Mouse (Mus musculus): ENCODE measurements at regions not wholly inside any gene's neighbourhood (a gene's known extent, or its start where the extent isn't known, plus 50 kb on each side); places are given as distances from the start of the nearest gene placed in this dataset.

- no peak overlapping the region for H3K27ac ChIP-seq (ENCODE audit: low read length)
- no peaks in the 10 kb centered on the region for H3K27me3 ChIP-seq (ENCODE audit: control insufficient read depth, insufficient read depth, low read depth, low read length)
- no peaks in the 10 kb centered on the region for H3K36me3 ChIP-seq (ENCODE audit: control insufficient read depth, insufficient read depth, low read length)
- 57% methylated on average over 4 of the region's 4 CpGs for WGBS
- H3K9ac ChIP-seq (ENCODE audit: low read length), result no peak overlapping the region
- no peak overlapping the region for H3K4me2 ChIP-seq (ENCODE audit: low read depth, low read length)
- no peak overlapping the region for H3K4me3 ChIP-seq (ENCODE audit: low read length)
- peak; percentile 67 for ATAC-seq (ENCODE audit: low read depth)
- no peaks in the 10 kb centered on the region for H3K9me3 ChIP-seq (ENCODE audit: control insufficient read depth, low read length)
- H3K4me1 ChIP-seq (replicated peaks; ENCODE audit: control insufficient read depth, insufficient read depth, low read length), result 0 out of 2 replicates have a peak, but pooled peaks cover 3% of the 10 kb centered on the region
Observed at GRCm38 (mm10) chr3:29890764-29891163, 657.0 kb downstream of the Mecom start.

GRCm38 (mm10) chr3:29890286-29890685, 657.5 kb downstream of the Mecom start:
- no peak overlapping the region for H3K4me2 ChIP-seq (ENCODE audit: low read depth, low read length)
- H3K4me1 ChIP-seq (replicated peaks; ENCODE audit: control insufficient read depth, insufficient read depth, low read length), result 0 out of 2 replicates have a peak, but pooled peaks cover 3% of the 10 kb centered on the region
- no peak overlapping the region for H3K4me3 ChIP-seq (ENCODE audit: low read length)
- H3K27ac ChIP-seq (ENCODE audit: low read length), result no peak overlapping the region
- H3K27me3 ChIP-seq (ENCODE audit: control insufficient read depth, insufficient read depth, low read depth, low read length), result no peaks in the 10 kb centered on the region
- no peaks in the 10 kb centered on the region for H3K9me3 ChIP-seq (ENCODE audit: control insufficient read depth, low read length)
- no peaks in the 10 kb centered on the region for H3K36me3 ChIP-seq (ENCODE audit: control insufficient read depth, insufficient read depth, low read length)
- no peak overlapping the region for H3K9ac ChIP-seq (ENCODE audit: low read length)
- 74% methylated on average over 1 of the region's 1 CpGs for WGBS
- ATAC-seq (ENCODE audit: low read depth), result no peak

GRCm38 (mm10) chr3:29889638-29890037, 658.2 kb downstream of the Mecom start:
- Histone ChIP-seq H3K27ac (ENCODE audit: low read length) (no peak overlapping the region), H3K27me3 (ENCODE audit: control insufficient read depth, insufficient read depth, low read depth, low read length) (no peaks in the 10 kb centered on the region), H3K4me2 (ENCODE audit: low read depth, low read length) (no peak overlapping the region), H3K9ac (ENCODE audit: low read length) (no peak overlapping the region), H3K4me3 (ENCODE audit: low read length) (no peak overlapping the region), H3K9me3 (ENCODE audit: control insufficient read depth, low read length) (no peaks in the 10 kb centered on the region), H3K4me1 (replicated peaks; ENCODE audit: control insufficient read depth, insufficient read depth, low read length) (0 out of 2 replicates have a peak, but pooled peaks cover 3% of the 10 kb centered on the region), H3K36me3 (ENCODE audit: control insufficient read depth, insufficient read depth, low read length) (no peaks in the 10 kb centered on the region)
- WGBS, result 71% methylated on average over 2 of the region's 2 CpGs
- ATAC-seq (ENCODE audit: low read depth), result no peak

GRCm38 (mm10) chr3:29879966-29880365, 667.8 kb downstream of the Mecom start:
- H3K4me2 ChIP-seq (ENCODE audit: low read depth, low read length), result no peak overlapping the region
- no peak overlapping the region for H3K4me3 ChIP-seq (ENCODE audit: low read length)
- peak; percentile 20; the same call in 1 of the 2 replicates for ATAC-seq (ENCODE audit: low read depth)
- H3K9me3 ChIP-seq (ENCODE audit: control insufficient read depth, low read length), result no peaks in the 10 kb centered on the region
- WGBS, result 40% methylated on average over 3 of the region's 3 CpGs
- H3K27ac ChIP-seq (ENCODE audit: low read length), result no peak overlapping the region
- H3K9ac ChIP-seq (ENCODE audit: low read length), result no peak overlapping the region
- H3K4me1 ChIP-seq (replicated peaks; ENCODE audit: control insufficient read depth, insufficient read depth, low read length), result no peaks in the 10 kb centered on the region
- H3K27me3 ChIP-seq (ENCODE audit: control insufficient read depth, insufficient read depth, low read depth, low read length), result no peaks in the 10 kb centered on the region
- H3K36me3 ChIP-seq (ENCODE audit: control insufficient read depth, insufficient read depth, low read length), result no peaks in the 10 kb centered on the region

- H3K27ac ChIP-seq (ENCODE audit: low read length), result no peak overlapping the region
- H3K9ac ChIP-seq (ENCODE audit: low read length), result no peak overlapping the region
- no peak overlapping the region for H3K4me3 ChIP-seq (ENCODE audit: low read length)
- no peak for ATAC-seq (ENCODE audit: low read depth)
- WGBS, result 68% methylated on average over 5 of the region's 5 CpGs
- H3K9me3 ChIP-seq (ENCODE audit: control insufficient read depth, low read length), result no peaks in the 10 kb centered on the region
- H3K4me2 ChIP-seq (ENCODE audit: low read depth, low read length), result no peak overlapping the region
- H3K36me3 ChIP-seq (ENCODE audit: control insufficient read depth, insufficient read depth, low read length), result no peaks in the 10 kb centered on the region
- H3K4me1 ChIP-seq (replicated peaks; ENCODE audit: control insufficient read depth, insufficient read depth, low read length), result no peaks in the 10 kb centered on the region
- H3K27me3 ChIP-seq (ENCODE audit: control insufficient read depth, insufficient read depth, low read depth, low read length), result no peaks in the 10 kb centered on the region
Observed at GRCm38 (mm10) chr3:29875768-29876167, 672.0 kb downstream of the Mecom start.

- Histone ChIP-seq H3K9me3 (ENCODE audit: control insufficient read depth, low read length) (no peaks in the 10 kb centered on the region), H3K4me3 (ENCODE audit: low read length) (no peak overlapping the region), H3K4me2 (ENCODE audit: low read depth, low read length) (no peak overlapping the region), H3K27me3 (ENCODE audit: control insufficient read depth, insufficient read depth, low read depth, low read length) (no peaks in the 10 kb centered on the region), H3K27ac (ENCODE audit: low read length) (no peak overlapping the region), H3K4me1 (replicated peaks; ENCODE audit: control insufficient read depth, insufficient read depth, low read length) (peaks cover 2% of the 10 kb centered on the region; the same call in 1 of the 2 replicates), H3K9ac (ENCODE audit: low read length) (no peak overlapping the region), H3K36me3 (ENCODE audit: control insufficient read depth, insufficient read depth, low read length) (no peaks in the 10 kb centered on the region)
- peak; percentile 61; the same call in 1 of the 2 replicates for ATAC-seq (ENCODE audit: low read depth)
- 37% methylated on average over 4 of the region's 4 CpGs for WGBS
Observed at GRCm38 (mm10) chr3:29862437-29862836, 685.4 kb downstream of the Mecom start.

- no peaks in the 10 kb centered on the region for H3K9me3 ChIP-seq (ENCODE audit: control insufficient read depth, low read length)
- H3K4me1 ChIP-seq (replicated peaks; ENCODE audit: control insufficient read depth, insufficient read depth, low read length), result no peaks in the 10 kb centered on the region
- no peak for ATAC-seq (ENCODE audit: low read depth)
- no peak overlapping the region for H3K4me2 ChIP-seq (ENCODE audit: low read depth, low read length)
- no peak overlapping the region for H3K9ac ChIP-seq (ENCODE audit: low read length)
- no peak overlapping the region for H3K27ac ChIP-seq (ENCODE audit: low read length)
- WGBS, result 71% methylated on average over 3 of the region's 3 CpGs
- H3K4me3 ChIP-seq (ENCODE audit: low read length), result no peak overlapping the region
- no peaks in the 10 kb centered on the region for H3K36me3 ChIP-seq (ENCODE audit: control insufficient read depth, insufficient read depth, low read length)
- H3K27me3 ChIP-seq (ENCODE audit: control insufficient read depth, insufficient read depth, low read depth, low read length), result no peaks in the 10 kb centered on the region
Observed at GRCm38 (mm10) chr3:29852465-29852864, 695.3 kb downstream of the Mecom start.

- peak overlapping the region; percentile 18 for H3K27ac ChIP-seq (ENCODE audit: low read length)
- no peaks in the 10 kb centered on the region for H3K9me3 ChIP-seq (ENCODE audit: control insufficient read depth, low read length)
- H3K36me3 ChIP-seq (ENCODE audit: control insufficient read depth, insufficient read depth, low read length), result no peaks in the 10 kb centered on the region
- H3K9ac ChIP-seq (ENCODE audit: low read length), result no peak overlapping the region
- H3K4me2 ChIP-seq (ENCODE audit: low read depth, low read length), result no peak overlapping the region
- no peak for ATAC-seq (ENCODE audit: low read depth)
- no peak overlapping the region for H3K4me3 ChIP-seq (ENCODE audit: low read length)
- 64% methylated on average over 4 of the region's 4 CpGs for WGBS
- H3K4me1 ChIP-seq (replicated peaks; ENCODE audit: control insufficient read depth, insufficient read depth, low read length), result peaks cover under 1% of the 10 kb centered on the region; the same call in 1 of the 2 replicates
- H3K27me3 ChIP-seq (ENCODE audit: control insufficient read depth, insufficient read depth, low read depth, low read length), result no peaks in the 10 kb centered on the region
Observed at GRCm38 (mm10) chr3:29835432-29835831, 712.4 kb downstream of the Mecom start.

- Histone ChIP-seq H3K9ac (ENCODE audit: low read length) (no peak overlapping the region), H3K4me2 (ENCODE audit: low read depth, low read length) (no peak overlapping the region), H3K27ac (ENCODE audit: low read length) (peak overlapping the region; percentile 43), H3K36me3 (ENCODE audit: control insufficient read depth, insufficient read depth, low read length) (no peaks in the 10 kb centered on the region), H3K4me3 (ENCODE audit: low read length) (no peak overlapping the region), H3K27me3 (ENCODE audit: control insufficient read depth, insufficient read depth, low read depth, low read length) (no peaks in the 10 kb centered on the region), H3K9me3 (ENCODE audit: control insufficient read depth, low read length) (no peaks in the 10 kb centered on the region), H3K4me1 (replicated peaks; ENCODE audit: control insufficient read depth, insufficient read depth, low read length) (peaks cover 2% of the 10 kb centered on the region; the same call in 1 of the 2 replicates)
- WGBS, result 46% methylated on average over 2 of the region's 2 CpGs
- ATAC-seq (ENCODE audit: low read depth), result peak; percentile 87
Observed at GRCm38 (mm10) chr3:29834884-29835283, 712.9 kb downstream of the Mecom start.

- H3K27me3 ChIP-seq (ENCODE audit: control insufficient read depth, insufficient read depth, low read depth, low read length), result no peaks in the 10 kb centered on the region
- H3K4me3 ChIP-seq (ENCODE audit: low read length), result no peak overlapping the region
- H3K4me2 ChIP-seq (ENCODE audit: low read depth, low read length), result no peak overlapping the region
- H3K27ac ChIP-seq (ENCODE audit: low read length), result no peak overlapping the region; the same call in 1 of the 2 replicates
- peaks cover 2% of the 10 kb centered on the region; the same call in 1 of the 2 replicates for H3K4me1 ChIP-seq (replicated peaks; ENCODE audit: control insufficient read depth, insufficient read depth, low read length)
- ATAC-seq (ENCODE audit: low read depth), result peak; percentile 34; the same call in 1 of the 2 replicates
- whole genome bisulfite sequencing, result 42% methylated on average over 1 of the region's 1 CpGs
- H3K9me3 ChIP-seq (ENCODE audit: control insufficient read depth, low read length), result no peaks in the 10 kb centered on the region
- H3K36me3 ChIP-seq (ENCODE audit: control insufficient read depth, insufficient read depth, low read length), result no peaks in the 10 kb centered on the region
- no peak overlapping the region for H3K9ac ChIP-seq (ENCODE audit: low read length)
Observed at GRCm38 (mm10) chr3:29831346-29831745, 716.5 kb downstream of the Mecom start.

Measured in lung, embryonic 16.5 days (tissue).